Mouse (Mus musculus) heart, embryonic 11.5 days (tissue): ENCODE measurements at regions not wholly inside any gene's neighbourhood (a gene's known extent, or its start where the extent isn't known, plus 50 kb on each side); places are given as distances from the start of the nearest gene placed in this dataset.
"Not testable (repeated sequence)": the region's sequence is repeated elsewhere in the genome, so short reads cannot be mapped to it uniquely, and the experiment has no call there.

ENCODE experiments used
- ATAC-seq: fragments of 200-750 bp; cut with Nextera tagmentation; replicated peaks from 2 replicates; pipeline ENCODE4 v1.8.0; 2017; ENCODE audit warnings: moderate library complexity; ENCODE audit not compliant: insufficient number of reproducible peaks, low FRiP score, low TSS enrichment
- H3K27ac ChIP-seq: fragments of 300-500 bp; sonication (generic); 2 replicates; pipeline ENCODE4 v1.5.1; 2014; ENCODE audit warnings: mild to moderate bottlenecking, low read depth, low read length
- H3K27me3 ChIP-seq: fragments of 300-500 bp; sonication (generic); 2 replicates; pipeline ENCODE4 v1.6.1; 2014; ENCODE audit warnings: mild to moderate bottlenecking, low read length, mixed read lengths; ENCODE audit not compliant: control insufficient read depth, insufficient read depth
- H3K36me3 ChIP-seq: fragments of 300-500 bp; sonication (generic); 2 replicates; pipeline ENCODE4 v1.6.1; 2014; ENCODE audit warnings: mild to moderate bottlenecking, low read length, moderate library complexity, mixed read lengths; ENCODE audit not compliant: control insufficient read depth, insufficient read depth
- H3K4me1 ChIP-seq: fragments of 300-500 bp; sonication (generic); 2 replicates; pipeline ENCODE4 v1.6.1; 2014; ENCODE audit warnings: low read length; ENCODE audit not compliant: control insufficient read depth, insufficient read depth
- H3K4me2 ChIP-seq: fragments of 300-500 bp; sonication (generic); 2 replicates; pipeline ENCODE4 v1.6.1; 2014; ENCODE audit warnings: mild to moderate bottlenecking, moderate library complexity
- H3K4me3 ChIP-seq: fragments of 300-500 bp; sonication (generic); 2 replicates; pipeline ENCODE4 v1.5.1; 2014; ENCODE audit warnings: low read depth, low read length
- H3K9ac ChIP-seq: fragments of 300-500 bp; sonication (generic); 2 replicates; pipeline ENCODE4 v1.6.1; 2014; ENCODE audit warnings: mild to moderate bottlenecking, low read depth, low read length, moderate library complexity
- H3K9me3 ChIP-seq: fragments of 300-500 bp; sonication (generic); replicated peaks from 2 replicates; pipeline ENCODE4 v1.6.1; 2016; ENCODE audit warnings: low read length; ENCODE audit not compliant: control insufficient read depth
- WGBS: fragments of 180-500 bp; shearing (Covaris S2); extraction: QIAGEN DNeasy Blood & Tissue Kit; methylation state at CpG from one replicate; pipeline ENCODE4 v1.1.7; 2014; ENCODE audit not compliant: insufficient replicate concordance; 5-methylcytosine and 5-hydroxymethylcytosine counted together

GRCm38 (mm10) chr19:17983416-17983815 lies 146.0 kb upstream of the Pcsk5 start:
- Histone ChIP-seq H3K36me3 (no peaks in the 10 kb centered on the region), H3K4me2 (no peak overlapping the region), H3K27me3 (no peaks in the 10 kb centered on the region), H3K27ac (no peak overlapping the region), H3K9ac (no peak overlapping the region), H3K9me3 (no peaks in the 10 kb centered on the region), H3K4me3 (no peak overlapping the region), H3K4me1 (no peaks in the 10 kb centered on the region)
- ATAC-seq = no peak
- WGBS = 89% methylated on average over 1 of the region's 1 CpGs

DNA sequence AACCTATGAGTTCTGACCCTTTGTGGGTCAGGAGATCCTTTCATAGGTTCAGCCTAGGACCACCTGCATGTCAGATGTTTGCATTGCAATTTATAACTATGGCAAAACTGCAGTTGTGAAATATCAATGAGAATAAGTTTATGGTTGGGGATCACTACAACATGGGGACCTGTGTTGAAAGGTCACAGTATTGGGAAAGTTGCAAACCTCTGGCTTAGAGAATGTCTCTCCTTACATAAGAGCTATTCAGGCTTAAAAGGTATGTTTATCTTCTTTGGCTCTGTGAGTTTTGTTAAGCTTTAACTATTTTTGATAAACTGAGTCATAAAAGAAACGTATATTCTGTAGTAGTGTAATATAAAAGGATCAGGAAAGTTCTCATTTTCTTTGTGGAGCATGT lies 128.1 kb upstream of the Pcsk5 start:
- no peaks in the 10 kb centered on the region for H3K4me1 ChIP-seq
- H3K9ac ChIP-seq = no peak overlapping the region
- no peaks in the 10 kb centered on the region for H3K9me3 ChIP-seq
- H3K27ac ChIP-seq = no peak overlapping the region
- H3K27me3 ChIP-seq = no peaks in the 10 kb centered on the region
- H3K4me2 ChIP-seq = no peak overlapping the region
- H3K36me3 ChIP-seq = no peaks in the 10 kb centered on the region
- no peak for ATAC-seq
- 73% methylated on average over 1 of the region's 1 CpGs for WGBS
- no peak overlapping the region for H3K4me3 ChIP-seq

DNA sequence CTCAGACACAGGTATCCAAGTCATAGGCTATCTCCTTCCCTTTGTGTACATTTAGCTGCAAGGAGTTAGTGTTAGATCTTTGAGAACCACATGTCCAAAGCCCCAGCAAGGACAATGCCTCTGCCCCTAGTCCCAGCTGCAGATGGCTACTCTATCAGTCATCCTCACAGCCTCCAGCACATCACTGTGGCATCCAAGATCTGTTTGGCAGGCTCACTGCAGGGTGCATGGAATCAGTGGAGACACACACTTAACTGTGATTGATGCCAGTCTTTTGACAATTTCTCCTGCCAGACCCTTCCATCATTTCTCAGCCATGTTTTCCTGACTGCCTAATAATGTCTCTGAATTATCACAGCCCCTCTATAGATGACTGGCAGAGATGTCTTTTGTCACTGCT lies 121.0 kb upstream of the Pcsk5 start:
- H3K4me2 ChIP-seq = no peak overlapping the region
- no peak overlapping the region for H3K27ac ChIP-seq
- no peak overlapping the region for H3K9ac ChIP-seq
- no peaks in the 10 kb centered on the region for H3K27me3 ChIP-seq
- H3K36me3 ChIP-seq = no peaks in the 10 kb centered on the region
- no peaks in the 10 kb centered on the region for H3K9me3 ChIP-seq
- no peak overlapping the region for H3K4me3 ChIP-seq
- no peaks in the 10 kb centered on the region for H3K4me1 ChIP-seq
- no peak for ATAC-seq

DNA sequence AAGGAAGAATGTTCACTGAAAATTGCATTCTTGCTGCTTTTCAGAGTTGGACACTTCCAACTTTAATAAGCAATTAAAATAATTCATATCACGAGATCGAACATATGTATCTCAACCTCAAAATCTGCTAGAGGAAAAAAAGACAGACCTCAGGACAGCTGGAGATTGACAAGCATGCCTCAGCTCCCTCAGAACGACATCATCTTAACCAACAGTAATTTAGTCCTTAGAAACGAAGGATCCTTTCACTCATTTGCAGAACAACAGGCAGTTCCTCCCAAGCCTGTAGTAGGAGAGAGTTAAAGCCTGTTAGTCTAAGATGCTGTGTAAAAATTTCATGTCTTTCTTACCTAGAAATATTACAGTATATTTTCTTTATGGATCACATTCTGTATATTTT lies 95.2 kb upstream of the Pcsk5 start:
- no peaks in the 10 kb centered on the region for H3K4me1 ChIP-seq
- H3K27ac ChIP-seq = no peak overlapping the region
- 73% methylated on average over 4 of the region's 4 CpGs for WGBS
- no peaks in the 10 kb centered on the region for H3K9me3 ChIP-seq
- no peaks in the 10 kb centered on the region for H3K27me3 ChIP-seq
- H3K4me2 ChIP-seq = no peak overlapping the region
- no peaks in the 10 kb centered on the region for H3K36me3 ChIP-seq
- H3K4me3 ChIP-seq = no peak overlapping the region
- H3K9ac ChIP-seq = no peak overlapping the region
- ATAC-seq = no peak

DNA sequence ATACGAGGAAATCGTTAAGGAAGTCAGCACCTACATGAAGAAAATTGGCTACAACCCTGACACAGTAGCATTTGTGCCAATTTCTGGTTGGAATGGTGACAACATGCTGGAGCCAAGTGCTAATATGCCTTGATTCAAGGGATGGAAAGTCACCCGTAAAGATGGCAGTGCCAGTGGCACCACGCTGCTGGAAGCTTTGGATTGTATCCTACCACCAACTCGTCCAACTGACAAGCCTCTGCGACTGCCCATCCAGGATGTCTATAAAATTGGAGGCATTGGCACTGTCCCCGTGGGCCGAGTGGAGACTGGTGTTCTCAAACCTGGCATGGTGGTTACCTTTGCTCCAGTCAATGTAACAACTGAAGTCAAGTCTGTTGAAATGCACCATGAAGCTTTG lies 89.7 kb upstream of the Pcsk5 start:
- WGBS = 85% methylated on average over 8 of the region's 8 CpGs
- H3K4me2 ChIP-seq, H3K27ac ChIP-seq, H3K9me3 ChIP-seq, H3K27me3 ChIP-seq, ATAC-seq, H3K4me1 ChIP-seq, H3K36me3 ChIP-seq, H3K4me3 ChIP-seq, H3K9ac ChIP-seq: not testable (repeated sequence)

- Histone ChIP-seq H3K9me3 (peaks cover 2% of the 10 kb centered on the region; the same call in 1 of the 2 replicates), H3K4me1 (no peaks in the 10 kb centered on the region)
These were observed 70.1 kb upstream of the Pcsk5 start for GRCm38 (mm10) chr19:17907579-17907978.

DNA sequence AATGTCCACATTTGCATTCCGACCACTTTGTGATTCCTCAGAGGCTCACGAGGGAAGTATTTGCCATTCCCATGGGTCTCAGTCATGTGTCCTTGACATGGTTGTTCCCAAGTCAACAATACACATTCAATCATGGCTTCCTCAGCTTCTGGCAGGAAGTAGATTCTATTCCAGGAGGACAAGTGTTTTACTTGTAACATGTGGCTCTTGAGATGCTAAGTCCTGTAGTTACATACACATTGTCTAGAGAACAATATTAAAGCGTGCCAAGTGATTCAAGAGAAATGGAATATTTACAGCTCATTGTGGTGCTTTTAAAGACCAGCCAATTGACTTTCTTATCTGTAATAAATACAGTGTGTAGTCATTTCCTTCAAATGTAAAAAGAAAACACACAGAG lies 66.7 kb upstream of the Pcsk5 start:
- H3K27ac ChIP-seq = no peak overlapping the region
- H3K4me3 ChIP-seq = no peak overlapping the region
- no peak for ATAC-seq
- H3K36me3 ChIP-seq = no peaks in the 10 kb centered on the region
- no peak overlapping the region for H3K9ac ChIP-seq
- WGBS = 66% methylated on average over 3 of the region's 3 CpGs
- no peaks in the 10 kb centered on the region for H3K27me3 ChIP-seq
- H3K9me3 ChIP-seq = peaks cover 2% of the 10 kb centered on the region; the same call in 1 of the 2 replicates
- H3K4me2 ChIP-seq = no peak overlapping the region
- H3K4me1 ChIP-seq = no peaks in the 10 kb centered on the region

More at GRCm38 (mm10) chr19:17907579-17907978, 70.1 kb upstream of the Pcsk5 start:
- Histone ChIP-seq H3K9ac (no peak overlapping the region), H3K27me3 (no peaks in the 10 kb centered on the region), H3K4me2 (no peak overlapping the region), H3K36me3 (no peaks in the 10 kb centered on the region), H3K4me3 (no peak overlapping the region), H3K27ac (no peak overlapping the region)
- ATAC-seq = no peak
- 79% methylated on average over 1 of the region's 1 CpGs for WGBS

- H3K9ac ChIP-seq = no peak overlapping the region
- no peaks in the 10 kb centered on the region for H3K4me1 ChIP-seq
- ATAC-seq = no peak
- no peak overlapping the region for H3K4me3 ChIP-seq
- H3K36me3 ChIP-seq = no peaks in the 10 kb centered on the region
- no peaks in the 10 kb centered on the region for H3K9me3 ChIP-seq
- H3K27ac ChIP-seq = no peak overlapping the region
- H3K4me2 ChIP-seq = no peak overlapping the region
- no peaks in the 10 kb centered on the region for H3K27me3 ChIP-seq
These were observed 55.2 kb upstream of the Pcsk5 start for GRCm38 (mm10) chr19:17892615-17893014.
